Mouse (Mus musculus) neural tube, embryonic 13.5 days (tissue): ENCODE results near the gene B3galt5. TPM values are rescaled to one million over a fixed set of nuclear protein-coding genes. Genes with fewer than 3 reads are reported as not detected.
A peak's percentile ranks its signal among the peaks of the same experiment; 100 is the strongest.

Source experiments
- ATAC-seq: fragments of 200-750 bp; cut with Nextera tagmentation; 2 replicates; pipeline ENCODE4 v1.8.0; 2017; ENCODE audit warnings: low read depth, mild to moderate bottlenecking, moderate TSS enrichment, moderate library complexity
- H3K27ac ChIP-seq: fragments of 300-500 bp; sonication (generic); replicated peaks from 2 replicates; pipeline ENCODE4 v1.5.1; 2015; ENCODE audit warnings: moderate library complexity, mild to moderate bottlenecking, inconsistent platforms
- H3K27me3 ChIP-seq: fragments of 300-500 bp; sonication (generic); 2 replicates; pipeline ENCODE4 v1.6.1; 2015; ENCODE audit warnings: mild to moderate bottlenecking, inconsistent platforms
- H3K36me3 ChIP-seq: fragments of 300-500 bp; sonication (generic); 2 replicates; pipeline ENCODE4 v1.6.1; 2015; ENCODE audit warnings: mild to moderate bottlenecking, inconsistent platforms
- H3K4me1 ChIP-seq: fragments of 300-500 bp; sonication (generic); replicated peaks from 2 replicates; pipeline ENCODE4 v1.6.1; 2015; ENCODE audit warnings: inconsistent platforms
- H3K4me2 ChIP-seq: fragments of 300-500 bp; sonication (generic); 2 replicates; pipeline ENCODE4 v1.6.1; 2015; ENCODE audit warnings: inconsistent platforms, mild to moderate bottlenecking, moderate library complexity
- H3K4me3 ChIP-seq: fragments of 300-500 bp; sonication (generic); 2 replicates; pipeline ENCODE4 v1.5.1; 2015; ENCODE audit warnings: mild to moderate bottlenecking, inconsistent platforms
- H3K9ac ChIP-seq: fragments of 300-500 bp; sonication (generic); 2 replicates; pipeline ENCODE4 v1.6.1; 2015; ENCODE audit warnings: moderate library complexity, mild to moderate bottlenecking, inconsistent platforms
- H3K9me3 ChIP-seq: fragments of 300-500 bp; sonication (generic); 2 replicates; pipeline ENCODE4 v1.6.1; 2016; ENCODE audit warnings: inconsistent platforms
- WGBS: fragments of 180-500 bp; shearing (Covaris S2); methylation state at CpG from one replicate; pipeline ENCODE4 v1.1.7; 2015; 5-methylcytosine and 5-hydroxymethylcytosine counted together
- polyA plus RNA-seq: library from polyadenylated mRNA; unstranded; fragments of >200 nt; fragmentation: Nextera tagmentation; extraction: Ambion mirVana; gene quantifications from 2 replicates; pipeline ENCODE4 v1.2.1, GENCODE M21; 2015

B3galt5 gene
- polyA plus RNA-seq, 1 experiment from 2014 or later = 2.3 TPM

DNA sequence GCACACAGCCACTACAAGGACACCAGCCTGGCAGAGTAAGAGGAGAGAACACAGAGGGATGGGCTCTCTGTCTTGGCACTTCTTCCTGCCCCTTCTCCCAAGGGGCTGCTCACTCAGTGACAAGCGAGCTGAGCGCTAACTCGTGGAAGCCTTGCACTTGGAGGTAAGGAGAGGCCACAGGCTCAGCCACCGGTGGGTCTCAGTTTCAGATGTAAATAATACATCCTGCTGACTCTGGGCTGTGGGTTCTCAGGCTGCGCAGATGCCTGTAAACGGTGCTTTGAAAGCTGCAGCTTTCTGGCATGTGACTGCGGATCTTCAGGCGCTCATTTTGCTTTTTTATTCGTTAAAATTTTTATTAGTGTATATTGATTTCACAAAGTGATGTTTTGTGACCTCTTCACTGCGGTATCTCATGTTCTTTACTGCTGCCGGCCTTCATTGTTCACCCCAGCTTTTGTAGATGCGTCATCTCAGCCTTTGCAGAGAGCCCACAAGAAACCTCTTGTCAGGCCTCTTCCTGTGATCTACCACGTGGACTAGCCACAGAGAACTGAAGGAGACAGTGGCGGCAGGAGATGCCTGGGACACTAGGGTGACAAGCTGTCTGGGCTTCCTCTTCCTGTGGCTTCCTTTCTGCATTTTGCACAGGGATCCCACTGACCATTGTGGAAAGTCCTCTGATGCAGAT lies 37.5 kb downstream of the B3galt5 start:
- 61% methylated on average over 14 of the region's 14 CpGs for WGBS
- no peak for ATAC-seq
- H3K36me3 ChIP-seq = no peaks in the 10 kb centered on the region
- no peak overlapping the region for H3K4me3 ChIP-seq
- peaks cover 7% of the 10 kb centered on the region; the same call in 1 of the 2 replicates for H3K4me1 ChIP-seq
- H3K9me3 ChIP-seq = no peaks in the 10 kb centered on the region
- no peak overlapping the region for H3K4me2 ChIP-seq
- no peak overlapping the region for H3K9ac ChIP-seq
- no peaks in the 10 kb centered on the region for H3K27me3 ChIP-seq
- H3K27ac ChIP-seq = no peak overlapping the region

DNA sequence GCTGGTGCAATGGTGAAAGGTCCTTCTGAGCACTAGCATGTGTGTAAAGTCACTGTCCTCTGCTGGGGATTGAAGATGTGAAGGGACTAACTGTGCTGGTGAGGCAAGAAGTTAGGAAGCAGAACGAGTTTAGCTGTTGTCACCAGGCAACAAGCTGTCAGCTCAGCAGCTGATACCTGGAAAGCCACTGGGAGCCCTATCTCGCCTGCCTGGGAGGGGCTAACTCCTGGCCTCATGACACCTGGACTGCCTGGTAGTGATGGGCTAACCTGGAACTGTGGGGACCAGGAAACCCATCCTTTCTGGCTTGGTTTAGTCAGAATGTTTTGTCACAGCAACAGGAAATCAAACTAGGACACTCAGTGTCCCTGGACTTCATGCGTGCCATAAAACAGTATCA lies 41.0 kb downstream of the B3galt5 start:
- H3K9ac ChIP-seq = no peak overlapping the region
- ATAC-seq = no peak
- no peak overlapping the region for H3K27ac ChIP-seq
- H3K9me3 ChIP-seq = no peaks in the 10 kb centered on the region
- no peak overlapping the region for H3K4me3 ChIP-seq
- H3K27me3 ChIP-seq = peaks cover 15% of the 10 kb centered on the region
- peaks cover 40% of the 10 kb centered on the region for H3K4me1 ChIP-seq
- no peak overlapping the region for H3K4me2 ChIP-seq
- 72% methylated on average over 3 of the region's 3 CpGs for WGBS
- no peaks in the 10 kb centered on the region for H3K36me3 ChIP-seq

DNA sequence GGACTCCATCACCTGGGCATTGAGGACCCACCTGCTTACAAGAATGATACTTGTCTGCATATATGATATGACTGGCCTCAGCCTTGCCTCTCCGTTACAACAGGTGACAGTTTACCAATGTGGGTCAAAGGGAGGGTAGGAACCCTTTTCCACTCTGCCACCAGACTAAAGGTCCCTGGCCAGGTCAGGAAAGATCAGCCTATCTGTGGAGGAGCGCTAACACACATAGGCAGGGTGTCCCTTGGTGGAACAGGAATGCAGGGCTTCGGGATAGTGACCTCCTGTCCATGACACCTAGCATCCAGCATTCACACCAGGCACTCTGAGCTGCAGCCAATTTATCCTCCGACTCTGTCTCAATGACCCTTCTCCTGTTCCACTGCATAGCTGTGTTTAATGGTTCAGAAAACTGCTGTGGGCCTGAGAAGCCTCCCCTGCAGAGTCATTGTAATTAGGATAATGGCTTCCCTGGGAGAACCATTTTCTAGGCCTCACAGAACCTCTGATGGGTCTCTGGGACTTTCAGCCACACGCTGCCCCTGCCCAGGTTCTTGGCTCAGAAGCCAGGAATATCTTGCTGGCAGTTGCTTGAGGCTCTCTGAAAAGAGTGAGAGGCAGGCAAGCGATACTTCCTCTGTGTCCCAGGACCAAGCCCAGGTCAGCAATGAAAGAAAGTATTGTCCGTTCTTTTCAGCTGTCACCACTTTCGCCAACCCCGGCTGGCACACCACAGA lies 43.1 kb downstream of the B3galt5 start:
- peaks cover 35% of the 10 kb centered on the region for H3K4me1 ChIP-seq
- no peak overlapping the region for H3K4me2 ChIP-seq
- peak; percentile 13; the same call in 1 of the 2 replicates for ATAC-seq
- no peak overlapping the region for H3K4me3 ChIP-seq
- H3K9me3 ChIP-seq = no peaks in the 10 kb centered on the region
- H3K27ac ChIP-seq = no peak overlapping the region; the same call in 1 of the 2 replicates
- H3K9ac ChIP-seq = no peak overlapping the region
- H3K36me3 ChIP-seq = no peaks in the 10 kb centered on the region
- whole genome bisulfite sequencing = 22% methylated on average over 9 of the region's 9 CpGs
- peaks cover 26% of the 10 kb centered on the region for H3K27me3 ChIP-seq

DNA sequence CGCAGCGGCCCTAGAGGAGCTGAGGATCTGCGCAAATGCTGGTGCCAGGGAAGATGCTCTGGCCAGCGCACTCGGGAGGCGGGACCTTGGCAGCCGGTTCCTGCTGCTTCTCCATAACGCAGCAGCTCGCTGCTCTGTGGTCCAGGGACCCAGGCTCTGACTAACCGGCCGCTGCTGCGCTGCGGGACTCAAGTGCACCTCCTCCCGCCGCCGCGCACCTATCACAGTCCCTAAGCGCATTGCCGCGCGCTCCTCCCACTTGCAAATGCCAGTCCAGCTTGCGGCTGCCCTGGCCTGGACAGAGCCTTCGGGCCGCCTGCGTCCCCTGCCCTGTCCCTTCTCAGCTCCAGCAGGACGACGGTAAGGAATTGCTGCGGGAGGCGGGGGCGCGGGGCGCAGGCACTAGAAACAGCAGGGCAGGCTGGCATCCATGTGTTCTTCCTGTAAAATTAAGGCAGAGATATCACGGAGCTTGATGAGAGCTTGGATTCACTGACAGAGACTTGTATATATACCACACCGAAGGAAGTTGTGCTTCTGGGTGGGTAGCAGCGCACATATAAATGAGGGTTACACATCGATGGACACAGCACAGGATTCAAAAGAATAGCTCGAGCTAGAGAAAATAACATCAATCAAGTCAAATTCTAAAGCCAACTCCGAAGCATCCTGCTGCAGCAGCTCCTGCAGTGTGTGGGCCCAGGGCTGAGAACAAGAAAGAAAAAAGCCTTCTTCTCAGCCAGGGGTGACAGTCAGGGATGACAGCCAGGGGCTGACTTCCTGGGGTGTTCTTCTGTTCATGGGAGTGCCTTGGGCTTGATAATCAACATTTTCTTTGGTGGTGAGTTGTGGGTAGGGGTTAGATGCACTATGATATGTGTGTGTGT lies 45.4 kb downstream of the B3galt5 start:
- Histone ChIP-seq H3K9me3 (no peaks in the 10 kb centered on the region), H3K4me1 (peaks cover 35% of the 10 kb centered on the region), H3K27me3 (peaks cover 26% of the 10 kb centered on the region), H3K27ac (peak overlapping the region; percentile 59), H3K4me2 (peak overlapping the region; percentile 95), H3K9ac (peak overlapping the region; percentile 78), H3K4me3 (peak overlapping the region; percentile 57), H3K36me3 (no peaks in the 10 kb centered on the region)
- under 1% methylated on average over 38 of the region's 38 CpGs for WGBS
- peak; percentile 83 for ATAC-seq

DNA sequence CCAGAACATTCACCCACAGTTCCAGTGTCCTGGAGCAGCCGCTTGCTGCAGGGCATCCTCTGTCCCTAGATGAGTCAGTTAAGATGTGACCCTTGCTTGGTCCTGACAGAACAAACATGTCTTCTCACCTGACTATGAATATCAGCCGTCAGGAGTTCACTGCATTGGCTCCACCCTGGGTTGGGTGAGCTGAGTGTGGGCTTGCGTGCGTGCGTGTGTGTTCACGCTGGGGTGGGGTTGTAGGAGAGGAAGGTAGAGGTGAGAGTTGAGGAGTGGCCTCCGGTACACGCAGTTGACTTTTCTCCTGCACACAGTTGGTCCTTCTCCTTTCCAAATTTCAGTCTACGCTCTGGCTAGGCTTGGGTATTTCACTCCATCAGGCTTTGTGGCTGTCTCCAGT lies 47.0 kb downstream of the B3galt5 start:
- H3K4me3 ChIP-seq = no peak overlapping the region
- no peaks in the 10 kb centered on the region for H3K36me3 ChIP-seq
- 95% methylated on average over 9 of the region's 9 CpGs for WGBS
- H3K27ac ChIP-seq = no peak overlapping the region
- H3K9ac ChIP-seq = no peak overlapping the region
- no peak overlapping the region for H3K4me2 ChIP-seq
- no peaks in the 10 kb centered on the region for H3K9me3 ChIP-seq
- no peak for ATAC-seq
- peaks cover 26% of the 10 kb centered on the region for H3K27me3 ChIP-seq
- H3K4me1 ChIP-seq = peaks cover 35% of the 10 kb centered on the region

DNA sequence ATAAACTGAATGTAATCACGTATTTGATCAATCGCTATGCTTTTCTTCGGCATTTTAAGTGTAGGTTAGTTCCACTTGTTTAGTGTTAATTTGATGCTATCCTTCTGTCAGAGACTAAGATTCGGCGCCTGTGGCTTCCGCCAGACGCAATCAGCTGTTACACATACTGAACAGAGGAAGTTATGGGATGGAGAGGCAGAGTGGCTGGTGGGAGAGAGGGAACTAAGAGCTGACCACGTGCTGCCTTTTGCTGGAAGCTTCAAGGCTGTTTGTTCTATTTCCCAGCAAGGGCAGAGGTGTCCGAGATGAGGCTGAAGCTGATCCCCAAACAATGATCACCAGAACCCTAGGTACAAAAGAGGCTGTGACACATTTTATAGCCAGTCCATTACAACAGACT lies 56.3 kb downstream of the B3galt5 start:
- Histone ChIP-seq H3K27ac (no peak overlapping the region), H3K4me3 (no peak overlapping the region), H3K4me1 (no peaks in the 10 kb centered on the region), H3K9me3 (no peaks in the 10 kb centered on the region), H3K4me2 (no peak overlapping the region), H3K27me3 (no peaks in the 10 kb centered on the region), H3K36me3 (no peaks in the 10 kb centered on the region), H3K9ac (no peak overlapping the region)
- WGBS = 77% methylated on average over 9 of the region's 9 CpGs
- no peak for ATAC-seq

DNA sequence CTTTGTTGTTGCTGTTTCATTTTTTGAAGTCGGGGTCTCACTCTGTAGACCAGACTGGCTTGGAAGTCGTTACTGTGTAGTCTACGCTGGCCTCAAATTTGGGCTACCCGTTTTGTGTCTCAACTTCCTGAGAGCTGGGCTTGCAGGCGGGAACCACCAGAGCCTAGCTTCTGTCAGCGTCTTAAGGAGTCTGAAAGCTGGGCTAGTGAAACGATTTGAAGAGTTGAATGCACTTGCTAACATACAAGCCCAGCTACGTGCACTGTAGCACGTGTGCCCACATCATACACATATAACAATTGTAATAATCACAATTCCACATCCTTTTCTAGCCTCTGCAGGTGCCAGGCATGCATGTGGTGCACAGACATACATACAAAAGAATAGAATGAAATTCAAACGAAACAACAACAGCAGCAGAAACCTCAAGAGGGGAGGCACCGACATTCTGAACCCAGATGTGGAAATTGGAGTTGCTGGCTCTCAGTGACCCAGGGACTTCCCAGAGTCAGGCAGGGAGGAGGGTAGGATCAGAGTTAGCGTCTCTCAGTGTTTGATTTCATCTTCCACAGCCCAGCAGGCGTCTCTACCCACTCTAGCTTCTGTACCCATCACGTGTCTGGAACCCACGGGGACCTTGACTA lies 57.1 kb downstream of the B3galt5 start:
- no peak overlapping the region for H3K9ac ChIP-seq
- no peak for ATAC-seq
- WGBS = 67% methylated on average over 15 of the region's 15 CpGs
- H3K4me2 ChIP-seq = no peak overlapping the region
- no peak overlapping the region for H3K4me3 ChIP-seq
- H3K36me3 ChIP-seq = no peaks in the 10 kb centered on the region
- no peak overlapping the region for H3K27ac ChIP-seq
- no peaks in the 10 kb centered on the region for H3K9me3 ChIP-seq
- no peaks in the 10 kb centered on the region for H3K4me1 ChIP-seq
- H3K27me3 ChIP-seq = no peaks in the 10 kb centered on the region

DNA sequence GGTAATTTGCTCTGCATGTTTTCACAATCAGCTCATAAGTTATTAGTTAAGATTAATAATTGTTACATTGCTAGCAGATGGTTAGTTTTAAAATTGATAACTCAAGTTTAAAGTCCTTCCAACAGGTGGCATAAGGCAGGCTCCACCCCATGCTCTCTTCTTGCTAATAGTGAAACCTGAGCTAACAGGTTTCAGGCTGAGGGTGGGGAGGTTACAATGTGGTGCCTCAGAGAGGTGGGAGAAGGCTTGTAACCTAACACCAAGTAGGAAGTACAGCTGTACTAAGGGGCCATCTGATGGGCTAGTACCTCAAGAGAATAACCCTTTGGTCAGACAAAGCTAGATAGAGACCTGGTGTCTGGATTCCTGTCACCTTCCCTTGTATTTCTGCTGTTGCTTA lies 62.5 kb downstream of the B3galt5 start:
- Histone ChIP-seq H3K4me1 (no peaks in the 10 kb centered on the region), H3K36me3 (no peaks in the 10 kb centered on the region), H3K9ac (no peak overlapping the region), H3K4me2 (no peak overlapping the region), H3K27ac (no peak overlapping the region), H3K9me3 (no peaks in the 10 kb centered on the region), H3K4me3 (no peak overlapping the region), H3K27me3 (no peaks in the 10 kb centered on the region)
- ATAC-seq = no peak

DNA sequence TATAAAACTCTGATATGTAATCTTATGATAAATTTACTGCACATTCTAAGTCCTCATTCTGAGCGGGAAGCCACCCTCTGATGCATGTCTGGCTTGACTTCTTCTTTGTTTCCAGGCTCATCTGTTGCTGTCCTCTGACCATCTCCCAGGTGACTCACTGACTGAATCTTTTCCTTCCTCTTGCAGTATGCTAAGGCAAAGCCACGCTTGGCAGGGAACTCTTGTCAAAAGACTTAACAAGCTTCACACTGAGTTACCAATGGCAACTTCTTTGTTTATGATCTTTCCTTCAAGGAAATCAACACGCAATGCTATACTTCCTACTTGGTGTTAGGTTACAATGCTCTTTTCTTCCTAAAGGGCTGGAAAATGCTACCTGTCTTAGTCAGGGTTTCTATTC lies 63.0 kb downstream of the B3galt5 start:
- 68% methylated on average over 3 of the region's 3 CpGs for WGBS
- ATAC-seq = no peak
- Histone ChIP-seq H3K4me3 (no peak overlapping the region), H3K4me1 (no peaks in the 10 kb centered on the region), H3K9ac (no peak overlapping the region), H3K4me2 (no peak overlapping the region), H3K27me3 (no peaks in the 10 kb centered on the region), H3K9me3 (no peaks in the 10 kb centered on the region), H3K36me3 (no peaks in the 10 kb centered on the region), H3K27ac (no peak overlapping the region)

DNA sequence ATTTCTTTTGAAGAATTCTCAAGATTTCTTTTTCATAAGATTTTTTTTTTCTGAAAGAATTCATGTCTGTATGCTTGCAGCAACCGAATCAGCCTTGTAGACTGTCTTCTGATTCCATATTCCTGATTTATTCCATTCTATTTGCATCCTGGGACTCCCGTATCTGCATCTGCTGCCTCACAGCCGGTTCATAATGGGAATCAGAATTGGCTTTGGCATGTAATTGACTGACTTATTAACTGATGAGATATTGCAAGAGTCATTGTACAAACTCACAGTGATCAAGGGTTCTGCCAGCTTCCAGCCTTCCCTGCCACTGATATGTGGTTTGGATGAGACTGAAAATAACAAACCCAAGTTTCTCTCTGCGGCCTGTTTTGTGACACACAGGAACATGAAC lies 67.8 kb downstream of the B3galt5 start:
- no peaks in the 10 kb centered on the region for H3K27me3 ChIP-seq
- no peaks in the 10 kb centered on the region for H3K36me3 ChIP-seq
- H3K27ac ChIP-seq = no peak overlapping the region
- H3K9ac ChIP-seq = no peak overlapping the region
- no peaks in the 10 kb centered on the region for H3K9me3 ChIP-seq
- peaks cover 8% of the 10 kb centered on the region; the same call in 1 of the 2 replicates for H3K4me1 ChIP-seq
- WGBS = 65% methylated on average over 4 of the region's 4 CpGs
- ATAC-seq = no peak
- no peak overlapping the region for H3K4me2 ChIP-seq
- H3K4me3 ChIP-seq = no peak overlapping the region

DNA sequence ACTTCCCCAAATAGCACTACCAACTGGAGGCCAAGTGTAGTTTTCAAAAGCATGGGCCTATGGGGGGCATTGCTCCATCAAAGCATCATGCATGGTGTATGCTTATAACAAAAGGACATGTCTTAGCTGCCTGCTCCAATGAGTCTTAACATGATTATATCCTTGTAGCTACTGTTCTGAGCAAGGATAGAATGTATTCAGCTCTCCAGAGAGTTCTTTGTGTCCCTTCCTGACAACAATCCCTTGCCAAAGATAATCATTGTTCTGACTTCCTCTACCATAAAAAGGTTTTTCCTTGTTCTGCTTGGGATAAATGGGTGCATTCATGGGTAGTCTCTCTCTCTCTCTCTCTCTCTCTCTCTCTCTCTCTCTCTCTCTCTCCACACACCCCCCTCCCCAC lies 68.8 kb downstream of the B3galt5 start:
- Histone ChIP-seq H3K36me3 (no peaks in the 10 kb centered on the region), H3K4me3 (no peak overlapping the region), H3K9ac (no peak overlapping the region), H3K9me3 (no peaks in the 10 kb centered on the region), H3K4me1 (peaks cover 8% of the 10 kb centered on the region; the same call in 1 of the 2 replicates), H3K27ac (no peak overlapping the region), H3K4me2 (no peak overlapping the region), H3K27me3 (no peaks in the 10 kb centered on the region)
- no peak for ATAC-seq

DNA sequence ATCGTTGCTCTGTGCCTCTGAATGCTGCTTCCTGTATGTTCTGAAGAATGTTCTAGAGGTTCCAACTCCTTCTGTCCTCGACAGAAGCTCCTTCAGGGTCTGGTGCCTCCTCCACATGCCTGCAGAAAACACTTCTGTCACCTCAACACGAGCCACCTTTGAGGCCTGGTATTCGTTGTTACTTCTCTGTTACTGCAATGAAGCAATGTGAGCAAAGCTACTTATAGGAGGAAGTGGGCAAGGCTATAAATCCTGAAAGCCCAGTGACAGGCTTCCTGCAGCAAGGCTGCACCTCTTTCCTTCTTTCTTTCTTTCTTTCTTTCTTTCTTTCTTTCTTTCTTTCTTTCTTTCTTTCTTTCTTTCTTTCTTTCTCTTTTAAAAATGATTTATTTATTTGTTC lies 71.3 kb downstream of the B3galt5 start:
- no peak overlapping the region for H3K4me2 ChIP-seq
- no peak overlapping the region for H3K9ac ChIP-seq
- no peaks in the 10 kb centered on the region for H3K36me3 ChIP-seq
- H3K9me3 ChIP-seq = no peaks in the 10 kb centered on the region
- peaks cover 8% of the 10 kb centered on the region; the same call in 1 of the 2 replicates for H3K4me1 ChIP-seq
- no peak overlapping the region for H3K4me3 ChIP-seq
- no peak for ATAC-seq
- no peak overlapping the region for H3K27ac ChIP-seq
- no peaks in the 10 kb centered on the region for H3K27me3 ChIP-seq
- WGBS = 85% methylated on average over 4 of the region's 4 CpGs
